Mouse (Mus musculus): ENCODE results near the gene Thpo. TPM values are rescaled to one million over a fixed set of nuclear protein-coding genes. Genes with fewer than 3 reads are reported as not detected.

The Thpo gene
- total and polyA plus RNA-seq, 3 experiments: not detected

GRCm38 (mm10) chr16:20706407-20707055 is 27.8 kb downstream of the Thpo start:
- no peaks in the 10 kb centered on the region for H3K9me3 ChIP-seq (replicated peaks; ENCODE audit: insufficient read depth, low read length)
- H3K79me2 ChIP-seq (ENCODE audit: control insufficient read depth, insufficient read depth, low read length, poor library complexity): no peaks in the 10 kb centered on the region
- TF ChIP-seq TCF12 (IDR thresholded peaks at IDR 0.05; ENCODE audit: low read depth, low read length) (0 out of 2 replicates have a peak, but pooled peaks have one; percentile 8), GATA1 (IDR thresholded peaks at IDR 0.05; ENCODE audit: low read depth, low read length) (peak; percentile 46), MXI1 (IDR thresholded peaks at IDR 0.05; ENCODE audit: low read depth, low read length) (no peak), ZNF384 (IDR thresholded peaks at IDR 0.05; ENCODE audit: low read depth, low read length) (0 out of 2 replicates have a peak, but pooled peaks have one; percentile 27)
- H3K4me1 ChIP-seq (ENCODE audit: control insufficient read depth in 1 of 2, insufficient read depth in 2 of 2, low read length in 2 of 2): peaks cover 15 to 33% of the 10 kb centered on the region in 2 experiments
- no peak overlapping the region for H3K9ac ChIP-seq (ENCODE audit: control insufficient read depth, low read depth, low read length, poor library complexity, severe bottlenecking)
- no peak overlapping the region for H3K4me3 ChIP-seq (ENCODE audit: control insufficient read depth in 1 of 2, insufficient read depth in 1 of 2, low read depth in 2 of 2, low read length in 2 of 2)
- no peak for DNase-seq (ENCODE audit: low read depth, low spot score)
- no peaks in the 10 kb centered on the region for H3K27me3 ChIP-seq (ENCODE audit: control insufficient read depth in 1 of 2, insufficient read depth in 2 of 2, low read length in 2 of 2)
- peaks cover 0 to 34% of the 10 kb centered on the region in 2 experiments; a peak in 2 of 4 replicates for H3K36me3 ChIP-seq (ENCODE audit: control insufficient read depth in 1 of 2, insufficient read depth in 2 of 2, low read length in 2 of 2)
- H3K27ac ChIP-seq (ENCODE audit: control insufficient read depth, low read depth, low read length): peak overlapping the region; percentile 62

GRCm38 (mm10) chr16:20705786-20706185 is 28.5 kb downstream of the Thpo start:
- Histone ChIP-seq H3K9me3 (replicated peaks; ENCODE audit: insufficient read depth, low read length) (no peaks in the 10 kb centered on the region), H3K36me3 (ENCODE audit: control insufficient read depth in 1 of 2, insufficient read depth in 2 of 2, low read length in 2 of 2) (peaks cover 0 to 34% of the 10 kb centered on the region in 2 experiments; a peak in 2 of 4 replicates), H3K9ac (ENCODE audit: control insufficient read depth, low read depth, low read length, poor library complexity, severe bottlenecking) (no peak overlapping the region), H3K79me2 (ENCODE audit: control insufficient read depth, insufficient read depth, low read length, poor library complexity) (no peaks in the 10 kb centered on the region), H3K4me1 (ENCODE audit: control insufficient read depth in 1 of 2, insufficient read depth in 2 of 2, low read length in 2 of 2) (peaks cover 15 to 33% of the 10 kb centered on the region in 2 experiments), H3K27me3 (ENCODE audit: control insufficient read depth in 1 of 2, insufficient read depth in 2 of 2, low read length in 2 of 2) (no peaks in the 10 kb centered on the region), H3K27ac (ENCODE audit: control insufficient read depth, low read depth, low read length) (peak overlapping the region; percentile 62), H3K4me3 (ENCODE audit: control insufficient read depth in 1 of 2, insufficient read depth in 1 of 2, low read depth in 2 of 2, low read length in 2 of 2) (no peak overlapping the region)
- DNase-seq (ENCODE audit: low read depth, low spot score): peak; percentile 71
- TF ChIP-seq BHLHE40 (IDR thresholded peaks at IDR 0.05; ENCODE audit: borderline replicate concordance, low read depth, low read length) (no peak), ETS1 (IDR thresholded peaks at IDR 0.05; ENCODE audit: low read depth, low read length) (peak; percentile 37; the same call in 1 of the 2 replicates), SMC3 (IDR thresholded peaks at IDR 0.05; ENCODE audit: low read depth, low read length) (no peak), CHD2 (IDR thresholded peaks at IDR 0.05; ENCODE audit: low read length) (no peak), GABPA (IDR thresholded peaks at IDR 0.05; ENCODE audit: low read depth, low read length) (no peak), NRF1 (IDR thresholded peaks at IDR 0.05; ENCODE audit: insufficient read depth, low read depth, low read length, poor library complexity, severe bottlenecking) (no peak), TCF12 (IDR thresholded peaks at IDR 0.05; ENCODE audit: low read depth, low read length) (no peak), SIN3A (IDR thresholded peaks at IDR 0.05; ENCODE audit: low read length) (no peak), MYB (IDR thresholded peaks at IDR 0.05; ENCODE audit: low read depth, low read length) (no peak), MXI1 (IDR thresholded peaks at IDR 0.05; ENCODE audit: low read depth, low read length) (no peak), TBP (IDR thresholded peaks at IDR 0.05; ENCODE audit: low read depth, low read length) (peak; percentile 68), GATA1 (IDR thresholded peaks at IDR 0.05; ENCODE audit: low read depth, low read length) (peak; percentile 20; the same call in 1 of the 2 replicates), MYC (IDR thresholded peaks at IDR 0.05; ENCODE audit: low read depth, low read length) (no peak), ELF1 (IDR thresholded peaks at IDR 0.05; ENCODE audit: low read depth, low read length) (no peak), RAD21 (IDR thresholded peaks at IDR 0.05; ENCODE audit: low read depth, low read length) (no peak), USF1 (IDR thresholded peaks at IDR 0.05; ENCODE audit: low read depth, low read length) (no peak), MEF2A (IDR thresholded peaks at IDR 0.05; ENCODE audit: extremely low read depth, insufficient replicate concordance, low read depth, low read length, poor library complexity, severe bottlenecking) (no peak), E2F4 (IDR thresholded peaks at IDR 0.05; ENCODE audit: borderline replicate concordance, low read depth, low read length) (no peak), EP300 (IDR thresholded peaks at IDR 0.05; ENCODE audit: low read depth in 1 of 2, low read length in 2 of 2) (0 out of 4 replicates have a peak, but pooled peaks of 1 of the 2 experiments have one; percentile 21), CHD1 (IDR thresholded peaks at IDR 0.05; ENCODE audit: low read depth, low read length) (no peak)

Measured in MEL (cell line).